Mouse (Mus musculus) kidney, postnatal 14 days (tissue): ENCODE results near the gene Slc13a4.

Experiments
- DNase-seq: peaks from one replicate; pipeline ENCODE4 v3.0.0; 2022; ENCODE audit warnings: mixed read lengths

Slc13a4 gene

DNA sequence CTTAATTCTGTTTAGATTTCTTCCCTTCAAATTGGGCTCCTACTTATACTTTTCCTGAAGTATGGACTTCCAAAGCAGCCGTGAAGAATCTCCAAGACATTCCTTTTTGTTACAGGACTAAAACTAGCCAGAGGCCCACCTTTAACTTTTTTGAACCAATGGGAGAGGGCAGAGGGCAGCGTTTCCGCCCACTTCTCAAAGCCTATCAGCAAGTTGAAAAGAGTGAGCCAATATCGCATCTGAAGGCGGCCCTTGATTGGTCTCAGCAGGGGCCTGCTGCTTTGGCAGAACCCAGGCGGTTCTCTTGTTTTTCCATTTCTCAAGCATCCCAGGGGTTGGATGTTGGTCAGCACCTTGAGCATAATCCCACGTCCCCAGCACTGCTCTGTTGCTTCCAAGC is at the start of gene Slc13a4:
TSS of gene Slc13a4 (minus strand) at position 95 of the 400 bp plus-strand sequence.
- no peak for DNase-seq

DNA sequence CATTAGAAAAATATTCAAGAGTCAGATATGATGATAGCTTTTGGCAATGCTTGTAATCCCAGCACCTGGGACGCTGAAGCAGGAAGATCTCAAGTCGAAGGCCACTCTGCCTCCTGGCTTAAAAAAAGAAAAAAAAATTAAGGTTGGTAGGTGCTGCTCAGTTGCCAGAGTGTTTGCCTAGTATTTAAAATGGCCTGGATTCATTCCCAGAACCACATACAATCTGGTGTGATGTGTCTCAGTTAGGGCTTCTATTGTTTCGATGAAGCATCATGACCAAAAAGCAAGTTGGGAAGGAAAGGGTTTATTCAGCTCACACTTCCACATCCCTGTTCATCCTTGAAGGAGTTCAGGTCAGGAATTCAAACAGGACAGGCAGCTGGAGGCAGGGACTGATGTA is 47.4 kb upstream of the Slc13a4 start:
- DNase-seq, result no peak

DNA sequence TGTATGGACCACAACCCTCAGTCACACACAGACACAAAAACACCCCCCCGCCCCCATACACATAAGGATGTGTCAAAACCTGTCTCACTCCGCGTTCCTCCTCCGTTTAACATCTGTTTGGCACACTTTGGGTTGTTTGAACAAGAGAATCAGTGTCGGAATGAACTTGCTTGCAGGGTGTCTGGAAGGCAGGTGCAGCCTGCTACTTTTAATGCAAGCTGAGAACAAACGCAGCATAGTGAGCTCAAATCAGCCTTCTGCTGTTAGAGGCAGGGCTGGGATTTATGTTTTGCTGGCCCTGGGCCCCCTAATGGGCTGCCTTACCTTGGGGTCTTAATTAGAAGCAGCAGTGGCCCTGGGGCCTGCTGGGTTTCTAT is 46.7 kb upstream of the Slc13a4 start:
- no peak for DNase-seq

DNA sequence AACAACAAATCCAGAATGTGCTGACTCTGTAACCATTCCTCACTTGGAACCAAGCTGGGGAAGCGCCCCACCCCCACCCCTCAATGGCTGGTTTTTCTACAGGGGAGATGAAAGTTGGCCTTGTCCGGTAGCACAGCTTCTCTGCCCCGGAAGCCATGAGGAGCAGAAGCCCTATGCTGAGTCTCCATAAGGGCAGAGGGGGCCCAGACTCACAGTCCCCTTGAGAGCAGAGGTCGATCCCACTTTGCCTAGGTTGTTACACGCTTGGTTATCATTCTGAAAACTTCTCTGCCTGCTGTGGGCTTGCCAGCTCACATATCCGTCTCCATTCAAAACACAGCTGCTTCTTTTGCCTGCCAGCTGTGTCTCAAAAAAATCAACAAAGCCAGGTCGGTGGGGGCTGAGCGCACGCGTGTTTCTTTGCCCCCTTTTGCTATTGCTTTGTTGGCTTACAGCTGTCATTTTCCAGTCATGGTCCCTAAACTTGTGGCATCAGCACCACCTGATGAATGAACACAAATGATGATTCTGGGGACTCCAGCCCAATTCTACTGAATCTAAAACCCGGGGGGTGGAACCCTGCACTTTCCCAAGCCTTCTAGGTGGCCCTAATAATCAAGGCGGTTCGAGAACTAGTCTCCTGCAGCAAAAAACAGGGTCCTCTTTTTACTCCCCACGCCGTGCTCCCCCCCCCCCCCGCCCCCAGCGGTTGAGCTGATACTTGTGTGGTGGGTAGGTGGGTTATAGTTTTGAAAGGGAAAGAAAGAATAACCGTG is 46.1 kb upstream of the Slc13a4 start:
- DNase-seq, result no peak

DNA sequence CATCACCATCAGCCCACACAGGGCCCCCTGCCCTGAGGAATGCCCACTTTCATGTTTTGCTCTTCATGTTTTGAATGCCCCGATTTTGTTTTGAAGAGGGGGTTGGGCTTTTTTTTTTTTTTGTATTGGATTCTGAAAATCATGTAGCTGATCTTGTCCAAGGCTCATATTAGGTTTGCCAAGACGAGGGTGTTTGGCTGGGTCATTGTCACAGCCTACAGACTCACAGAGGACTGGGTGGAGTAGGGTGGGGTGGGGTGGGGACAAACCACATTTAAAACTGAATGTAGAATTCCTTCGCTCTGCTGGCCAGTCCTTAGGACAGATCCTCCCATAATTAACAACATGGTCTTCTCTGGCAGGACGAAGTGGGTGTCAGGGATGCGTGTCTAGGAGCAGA is 45.5 kb upstream of the Slc13a4 start:
- no peak for DNase-seq

DNA sequence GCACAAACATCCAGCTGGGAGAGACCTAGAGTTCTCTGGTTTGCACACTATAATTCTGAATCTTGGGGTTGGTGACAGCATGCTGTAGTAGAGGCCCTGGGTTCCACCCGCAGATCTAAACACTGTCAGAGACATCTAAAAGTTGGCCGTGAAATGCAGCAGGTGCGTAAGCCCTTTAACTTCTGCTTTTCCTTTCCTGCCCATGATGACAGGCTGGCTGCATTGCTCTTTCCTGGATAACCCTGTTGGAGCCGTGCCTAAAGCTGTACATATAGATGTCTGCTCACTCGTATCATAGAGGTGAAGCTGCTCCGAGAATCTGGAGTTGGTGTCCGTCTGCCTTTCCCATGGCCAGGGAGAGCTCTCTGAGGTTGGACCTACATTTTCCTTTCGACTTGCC is 44.9 kb upstream of the Slc13a4 start:
- no peak for DNase-seq

DNA sequence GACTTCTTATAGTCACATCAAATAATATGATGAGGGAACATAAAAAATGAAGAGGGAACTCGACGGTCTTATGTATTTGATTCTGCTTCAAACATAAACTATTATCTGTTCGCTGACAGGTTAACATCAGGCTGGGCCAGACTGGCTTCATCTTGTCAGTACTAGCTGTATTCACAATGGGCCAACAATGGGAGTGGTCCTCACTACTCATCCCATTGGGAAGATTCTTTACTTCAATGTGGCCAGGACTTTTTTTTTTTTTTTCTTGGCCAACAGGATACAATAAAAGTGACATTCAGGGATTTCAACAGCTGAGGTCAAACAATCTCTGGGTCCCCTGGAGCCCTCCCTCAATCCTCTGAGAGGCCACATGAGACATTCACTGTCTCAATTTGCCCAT is 43.9 kb upstream of the Slc13a4 start:
- DNase-seq, result no peak

DNA sequence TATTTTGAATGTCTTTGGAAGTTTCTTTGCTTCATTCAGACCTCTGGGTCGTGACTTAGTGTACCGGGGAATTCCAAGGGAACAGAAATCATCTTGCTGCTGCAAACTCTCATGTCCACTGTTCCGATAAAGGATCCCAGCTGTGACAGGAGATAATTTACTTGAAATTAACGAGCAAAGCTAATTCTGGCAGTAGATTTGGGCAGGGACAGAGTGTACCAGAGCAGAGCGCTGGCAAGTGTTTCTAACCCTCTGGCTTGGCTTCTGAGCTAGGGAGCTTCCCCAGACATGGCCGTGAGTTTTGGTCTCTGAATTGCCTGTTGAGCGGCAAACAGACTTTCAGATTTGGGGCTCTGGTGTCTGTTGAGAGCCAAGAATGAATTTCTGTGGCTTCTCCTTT is 41.9 kb upstream of the Slc13a4 start:
- peak; percentile 65 for DNase-seq

DNA sequence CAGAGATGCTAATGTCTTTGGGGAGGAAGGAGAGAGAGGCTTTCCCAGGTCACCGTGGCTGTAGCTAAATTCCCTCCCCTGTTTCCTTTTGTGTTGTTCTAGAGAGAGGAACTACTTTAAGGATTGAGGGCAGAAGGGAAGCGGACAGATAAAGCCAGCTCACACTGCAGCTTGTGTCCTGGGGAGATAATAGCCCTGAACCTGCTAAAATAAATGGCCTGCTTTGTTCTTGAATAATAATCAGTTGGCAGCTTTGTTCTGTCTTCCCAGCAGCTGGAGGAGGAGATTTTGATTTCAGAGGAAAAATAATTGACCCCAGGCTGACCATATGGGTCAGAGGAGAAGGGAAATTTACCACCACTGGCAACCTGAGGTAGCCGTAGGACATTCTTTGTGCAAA is 30.7 kb upstream of the Slc13a4 start:
- no peak for DNase-seq

DNA sequence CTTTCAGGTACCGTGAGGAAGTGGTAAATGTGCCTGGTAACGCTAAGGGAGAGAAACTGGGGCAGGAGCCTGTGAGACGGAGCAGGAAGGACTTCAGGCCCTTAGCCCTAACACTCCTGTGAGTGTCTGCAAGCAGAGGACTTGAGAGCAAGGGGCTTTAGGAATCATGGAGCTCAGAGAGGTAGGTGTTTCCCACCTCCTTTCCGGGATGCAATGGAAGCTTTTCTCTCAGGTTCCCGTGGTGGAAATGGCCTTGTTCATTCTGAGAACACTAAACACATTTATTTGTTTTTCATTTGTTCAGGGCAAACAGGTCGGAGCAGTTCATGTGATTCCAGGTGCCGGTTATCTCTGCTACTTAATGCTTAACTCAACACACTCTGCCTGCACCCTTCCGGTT is 29.9 kb upstream of the Slc13a4 start:
- DNase-seq, result no peak

DNA sequence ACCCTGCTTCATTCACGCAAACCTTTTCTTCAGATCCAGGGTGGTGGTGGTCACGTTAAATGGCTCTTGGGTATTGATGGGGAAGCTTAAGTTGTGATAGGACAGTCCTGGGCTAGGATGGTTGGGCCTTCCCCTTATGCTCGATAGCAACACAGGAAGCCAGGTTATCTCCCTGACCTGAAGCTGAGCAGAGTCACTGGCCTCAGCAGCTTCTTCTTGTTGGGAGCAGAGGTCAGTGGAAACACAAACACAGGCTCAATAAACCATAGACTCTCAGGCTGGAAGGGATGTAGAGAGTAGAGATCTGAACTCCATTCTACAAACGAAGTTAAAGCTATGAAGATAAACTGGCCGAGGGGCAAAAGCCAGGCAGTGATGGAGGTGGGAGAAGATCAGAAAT is 27.5 kb upstream of the Slc13a4 start:
- peak; percentile 46 for DNase-seq

DNA sequence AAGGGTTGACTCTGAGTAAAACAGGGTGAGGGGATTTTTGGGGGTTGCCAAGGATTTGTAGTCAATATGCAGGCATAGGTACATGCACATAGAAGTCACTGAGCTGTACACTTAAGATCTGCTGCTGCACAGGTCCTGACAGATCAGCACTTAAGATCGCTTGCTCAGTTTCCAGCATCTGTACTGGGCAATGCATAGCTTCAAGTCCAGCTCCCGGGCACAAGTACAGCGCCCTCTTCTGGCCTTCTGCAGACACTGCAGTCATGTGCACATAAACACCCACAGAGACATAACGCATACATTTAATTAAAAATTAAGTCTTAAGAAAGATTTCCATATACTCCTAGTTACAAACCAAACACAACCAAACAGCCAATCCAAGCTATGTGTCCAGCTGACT is 26.3 kb upstream of the Slc13a4 start:
- DNase-seq, result no peak

DNA sequence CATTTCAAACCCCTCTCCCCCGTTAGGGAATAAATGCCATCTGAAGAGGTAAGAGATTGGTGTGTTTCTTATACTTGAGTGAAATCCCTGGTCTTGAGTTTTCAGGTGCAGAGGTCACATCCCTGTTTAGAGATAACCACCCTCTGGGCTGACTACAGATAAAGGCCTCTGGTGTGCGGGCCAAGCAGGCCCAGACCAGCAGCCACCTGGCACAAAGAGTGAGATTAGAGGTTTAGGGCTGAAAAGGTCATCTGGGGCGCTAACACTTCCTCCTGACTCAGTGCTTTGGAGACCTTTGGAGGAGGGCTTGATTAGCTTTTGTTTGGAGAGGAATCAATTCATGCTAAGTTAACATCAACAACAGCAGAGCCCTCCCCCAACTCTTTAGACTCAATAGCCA is 25.7 kb upstream of the Slc13a4 start:
- no peak for DNase-seq

DNA sequence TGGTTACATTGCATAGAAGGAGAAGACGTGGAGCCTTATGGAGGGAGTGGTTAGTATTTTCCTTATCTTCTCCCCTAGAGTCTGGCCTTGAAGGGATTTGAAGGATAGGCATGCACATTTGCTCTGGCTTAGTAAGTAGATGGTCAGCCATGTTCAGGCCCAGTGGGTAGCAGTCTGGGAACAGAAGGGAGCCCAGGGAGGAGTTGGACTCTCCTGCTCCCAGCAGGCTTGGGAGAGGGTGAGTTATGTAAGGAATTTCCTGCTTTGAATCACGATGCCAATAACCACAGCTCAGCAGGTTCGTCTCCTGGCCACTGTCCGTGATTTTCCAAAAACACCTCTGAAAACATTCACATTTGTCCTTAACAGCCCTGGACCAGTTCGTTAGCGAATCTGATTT is 22.9 kb upstream of the Slc13a4 start:
- no peak for DNase-seq

DNA sequence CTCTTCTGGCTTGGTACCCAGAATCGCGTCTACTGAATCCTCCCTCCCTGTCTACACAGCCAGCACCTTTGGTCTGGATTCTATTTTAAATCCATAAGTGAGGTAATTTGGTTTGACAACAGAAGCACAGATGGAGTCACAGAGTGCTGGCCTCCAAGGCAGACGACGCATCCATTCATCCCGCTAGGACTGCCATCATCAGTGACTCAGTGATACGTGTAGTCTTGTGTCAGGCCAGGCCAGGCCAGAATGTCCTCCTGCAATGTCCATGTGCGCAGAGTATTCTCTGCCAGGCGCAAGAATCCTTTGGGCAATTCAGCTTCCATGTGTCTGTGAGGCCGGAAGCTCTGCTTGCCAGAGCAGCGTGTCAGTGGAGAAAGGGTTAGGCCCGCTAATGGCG is 22.0 kb upstream of the Slc13a4 start:
- DNase-seq, result no peak

DNA sequence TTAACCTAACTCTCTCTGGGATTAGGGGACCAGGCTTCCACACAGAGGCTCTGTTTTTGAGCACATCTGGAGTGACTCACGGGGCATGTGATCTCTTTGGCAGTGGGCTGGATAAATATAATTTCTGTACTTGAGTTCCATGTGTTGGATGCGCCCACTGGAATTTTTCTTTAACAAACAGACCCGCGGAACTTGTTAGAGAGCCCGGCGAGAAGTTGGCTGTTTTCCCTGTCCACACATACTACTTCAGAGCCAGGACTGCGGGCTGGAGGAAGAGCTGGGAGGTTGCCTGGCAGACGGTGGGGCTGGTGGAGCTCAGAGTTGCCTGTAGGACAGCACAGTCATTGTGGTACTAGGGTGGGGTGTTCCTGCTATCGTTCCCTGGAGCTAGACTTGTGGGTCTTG is 18.2 kb upstream of the Slc13a4 start, which contains the start of gene Fam180a:
TSS of gene Fam180a (minus strand) at position 31 of the 405 bp plus-strand sequence.
- DNase-seq, result peak; percentile 59

DNA sequence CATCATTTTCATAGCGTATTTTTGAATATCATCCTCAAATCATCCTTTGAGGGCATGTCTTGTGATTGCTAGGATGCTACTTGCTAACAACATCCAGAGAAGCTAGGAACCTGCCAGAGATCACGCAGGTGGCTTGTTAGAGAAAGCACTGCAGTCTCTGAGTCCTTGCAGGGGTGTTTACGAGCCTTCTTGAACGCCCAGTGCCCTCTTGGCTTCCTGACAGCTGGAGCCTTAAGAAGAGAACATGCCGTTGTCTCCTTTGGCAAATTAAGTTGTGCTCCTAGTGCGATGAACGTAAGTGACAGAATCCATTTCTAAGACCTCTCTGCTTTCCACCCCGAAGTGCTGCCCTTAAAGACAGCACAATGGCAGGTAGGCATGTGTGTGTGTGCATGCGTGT is 16.4 kb upstream of the Slc13a4 start:
- no peak for DNase-seq

DNA sequence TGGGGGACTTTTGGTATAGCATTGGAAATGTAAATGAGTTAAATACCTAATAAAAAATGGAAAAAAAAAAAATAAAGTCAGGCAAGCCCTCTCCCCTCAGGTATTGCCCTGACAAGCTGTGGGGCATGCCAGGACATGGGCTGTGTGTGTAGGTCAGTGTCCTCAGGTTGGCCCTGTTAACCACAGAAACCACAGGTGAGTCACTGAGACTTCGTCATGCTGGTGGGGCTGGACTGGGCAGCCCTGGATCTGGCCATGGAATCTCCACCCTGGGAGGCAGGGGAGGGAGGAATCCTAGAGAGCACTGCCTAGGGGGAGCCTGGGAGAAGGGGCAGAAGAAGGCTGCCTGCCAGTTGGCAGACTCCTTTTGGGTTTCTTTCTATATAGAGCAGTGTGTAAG is 15.1 kb upstream of the Slc13a4 start:
- DNase-seq, result no peak

DNA sequence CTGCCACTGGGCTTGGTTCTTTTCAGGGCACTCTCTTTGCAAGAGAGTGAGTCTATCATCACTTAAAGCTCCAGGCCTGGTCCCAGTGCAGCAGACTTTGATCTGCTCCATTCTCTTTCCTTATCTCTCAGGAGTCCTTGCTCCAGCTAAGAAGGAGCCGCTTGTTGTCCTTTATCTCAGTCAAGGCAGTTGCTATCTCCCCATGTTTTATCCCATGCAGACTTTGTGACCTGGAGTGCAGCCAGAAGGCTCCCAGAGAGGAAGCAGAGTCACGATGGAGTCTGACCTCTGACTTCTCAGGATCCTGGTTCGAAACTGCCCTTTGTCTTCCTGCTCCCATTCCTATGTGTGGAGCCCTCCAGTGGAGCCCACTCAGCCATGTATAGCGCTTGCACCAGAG is 13.2 kb upstream of the Slc13a4 start:
- peak; percentile 40 for DNase-seq

DNA sequence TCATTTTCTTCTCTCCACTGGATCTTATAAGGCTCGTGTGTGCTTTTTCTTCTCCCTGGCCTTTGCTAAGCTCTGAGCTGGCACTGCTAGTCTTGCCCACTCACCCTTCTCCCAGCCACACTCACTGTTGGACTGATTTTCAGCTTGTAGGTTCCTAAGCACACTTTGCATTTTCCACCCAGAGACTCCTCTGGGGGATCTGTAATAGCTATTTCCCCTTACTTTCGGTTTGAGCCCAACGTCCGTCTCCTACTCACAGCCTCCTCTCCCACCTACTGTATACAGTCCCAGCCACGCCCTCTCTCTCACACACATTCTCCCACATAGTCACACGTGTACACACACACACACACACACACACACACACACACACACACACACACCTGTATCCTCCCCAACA is 11.9 kb upstream of the Slc13a4 start:
- no peak for DNase-seq

DNA sequence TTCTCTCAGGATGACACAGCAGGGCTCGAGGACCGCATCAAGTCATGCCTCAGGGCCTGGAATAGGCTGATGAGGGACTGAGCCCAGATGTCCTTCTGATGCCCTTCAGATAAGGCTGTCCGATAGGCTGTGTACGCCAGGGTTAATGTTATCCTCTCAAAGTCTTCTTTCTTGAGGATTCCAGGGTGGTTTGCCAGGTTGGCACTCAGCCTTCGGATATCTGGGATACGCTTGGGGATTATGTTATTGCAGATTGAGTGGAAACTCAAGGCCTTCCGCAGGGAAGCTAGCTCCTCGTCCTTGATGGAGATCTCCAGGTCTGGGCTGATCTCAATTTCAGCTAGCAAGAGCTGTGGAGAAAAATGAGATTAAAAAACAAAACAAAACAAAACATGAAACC is 5.6 kb upstream of the Slc13a4 start:
- no peak for DNase-seq

DNA sequence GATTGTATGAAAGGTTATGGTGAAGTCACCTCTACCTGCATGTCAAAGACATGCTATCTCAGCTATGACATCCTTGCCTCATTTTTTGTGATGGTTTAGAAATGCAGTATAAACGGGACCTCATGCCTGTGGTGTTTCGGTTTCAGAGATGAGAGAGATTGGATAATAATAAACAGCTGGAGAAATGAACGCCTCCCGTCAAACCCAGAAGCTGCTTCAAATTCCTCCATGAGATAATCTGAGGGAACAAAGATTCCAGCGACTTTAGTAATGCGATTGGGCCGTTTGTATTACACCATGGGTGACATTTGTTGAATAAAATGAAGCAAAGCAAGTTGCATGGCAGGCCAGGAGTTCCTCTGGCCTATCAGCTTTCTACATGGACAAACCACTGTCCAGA is 1.5 kb upstream of the Slc13a4 start:
- no peak for DNase-seq

DNA sequence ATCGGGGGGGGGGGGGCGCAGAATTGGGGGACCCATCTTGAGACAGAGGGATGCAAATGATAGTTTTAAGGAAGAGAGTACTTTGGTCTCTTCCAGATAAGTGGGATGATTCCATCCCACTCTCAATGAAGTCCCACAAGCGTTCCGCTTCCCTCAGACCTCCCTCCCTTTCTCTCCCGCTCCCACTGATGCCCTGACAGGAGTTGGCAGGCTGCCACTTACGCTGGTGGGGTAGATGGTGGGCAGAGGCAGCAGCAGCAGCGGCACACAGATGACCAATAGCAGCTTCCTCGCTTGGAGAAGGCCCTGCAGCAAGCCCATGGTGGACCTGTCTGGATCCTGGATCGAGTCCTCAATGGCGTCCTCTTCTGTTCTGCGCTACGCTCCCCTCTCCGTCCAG is 795 bp downstream of the Slc13a4 start:
- DNase-seq, result no peak

DNA sequence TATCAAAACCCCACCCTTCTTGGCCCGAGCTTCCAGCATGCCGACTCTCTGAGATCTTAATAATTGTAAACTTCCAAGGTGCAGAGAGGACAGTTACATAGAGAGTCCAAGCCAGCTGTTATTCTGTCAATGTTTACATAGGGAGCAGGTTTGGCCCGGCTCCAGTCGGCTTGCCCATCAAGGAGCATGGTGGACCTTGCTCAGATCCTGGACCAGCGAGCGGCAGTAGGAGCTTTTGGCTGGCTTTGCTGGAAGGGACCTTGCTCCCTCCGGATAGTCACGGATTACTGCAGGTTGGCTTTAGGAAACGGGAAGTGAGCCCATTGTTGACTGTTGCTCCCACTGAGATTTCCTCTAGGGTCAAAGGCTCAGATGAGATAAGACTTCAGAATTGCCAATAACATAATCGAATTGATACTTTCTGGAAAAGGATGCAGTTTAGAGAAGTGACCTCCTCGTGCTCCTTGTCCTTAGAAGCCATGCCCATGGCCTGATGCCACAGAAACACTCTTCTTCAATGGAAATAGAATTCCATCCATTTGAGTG is 4.5 kb downstream of the Slc13a4 start:
- DNase-seq, result peak; percentile 91

DNA sequence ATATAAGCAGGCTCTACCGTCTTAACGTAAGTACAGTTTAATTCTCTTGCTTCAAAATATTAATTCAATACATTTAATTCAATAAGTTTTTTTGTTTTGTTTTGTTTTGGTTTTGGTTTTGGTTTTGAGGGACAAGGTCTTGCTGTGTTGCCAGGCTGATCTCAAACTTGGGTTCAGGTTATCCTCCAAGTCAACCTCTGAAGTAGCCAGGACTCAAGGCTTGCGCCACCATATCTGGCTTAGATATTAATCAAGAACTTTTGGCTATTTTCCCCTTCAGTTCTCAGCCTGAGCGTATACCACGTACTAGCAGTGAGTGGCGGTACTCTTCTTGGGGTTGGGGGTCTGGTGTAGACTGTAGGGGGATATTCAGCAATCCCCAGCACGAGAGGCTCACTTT is 5.3 kb downstream of the Slc13a4 start:
- DNase-seq, result no peak
